11 mouse cellular contexts compared by ENCODE assay signal in genomic region chr2:127773938-127774577, GRCm38 (mm10). TPM values are rescaled to one million over a fixed set of nuclear protein-coding genes. Genes with fewer than 3 reads are reported as not detected.
DNase-seq lines count a peak whose midpoint lies in the region; ATAC-seq and TF ChIP-seq lines count a peak whose summit lies in the region.
"Had no signal": no experiment of that assay in that cellular context is flagged by ENCODE, and none has a peak within 500 bp of the region (broad histone marks: within the 10 kb centered on the region; RNA-seq: fewer than 3 reads in every experiment).

No protein-coding gene starts in this region.

- H3K9ac ChIP-seq in forebrain, embryonic 15.5 days (replicated peaks): no peak overlapping the region
- H3K9ac ChIP-seq in liver, embryonic 16.5 days (ENCODE audit: low read depth, low read length): no peak overlapping the region

- H3K4me1 ChIP-seq in forebrain, embryonic 15.5 days: peaks cover 7% of the 10 kb centered on the region
- H3K4me1 ChIP-seq in liver, embryonic 16.5 days (ENCODE audit: control insufficient read depth, low read depth, low read length): peaks cover 6% of the 10 kb centered on the region

- no peaks in the 10 kb centered on the region for H3K9me3 ChIP-seq in forebrain, embryonic 15.5 days
- no peaks in the 10 kb centered on the region for H3K9me3 ChIP-seq in liver, embryonic 16.5 days (replicated peaks; ENCODE audit: control insufficient read depth, low read length)

- 0 out of 2 replicates have a peak overlapping the region, but pooled peaks have one; percentile 13 for H3K4me3 ChIP-seq in forebrain, embryonic 15.5 days
- no peak overlapping the region for H3K4me3 ChIP-seq in liver, embryonic 16.5 days (ENCODE audit: low read depth, low read length)

- peak overlapping the region; percentile 56 for H3K27ac ChIP-seq in forebrain, embryonic 15.5 days (replicated peaks)
- peak overlapping the region; percentile 14; the same call in 1 of the 2 replicates for H3K27ac ChIP-seq in liver, embryonic 16.5 days (ENCODE audit: low read length)

- peak; percentile 61; the same call in 1 of the 2 replicates for ATAC-seq in forebrain, embryonic 15.5 days (replicated peaks)
- ATAC-seq in liver, embryonic 16.5 days (ENCODE audit: low read depth): peak; percentile 81
- ATAC-seq in granulocyte monocyte progenitor cell, adult 5-6 weeks (replicated peaks; ENCODE audit: poor library complexity, severe bottlenecking): no peak

- H3K36me3 ChIP-seq in forebrain, embryonic 15.5 days: peaks cover 20% of the 10 kb centered on the region; the same call in 1 of the 2 replicates
- H3K36me3 ChIP-seq in liver, embryonic 16.5 days (ENCODE audit: control insufficient read depth, insufficient read depth): no peaks in the 10 kb centered on the region

- intact Hi-C loops in heart, postnatal 10 days (cut with DNase I): no loop called here

- no peaks in the 10 kb centered on the region for H3K27me3 ChIP-seq in forebrain, embryonic 15.5 days
- H3K27me3 ChIP-seq in liver, embryonic 16.5 days (ENCODE audit: control insufficient read depth, insufficient read depth, low read depth, low read length): no peaks in the 10 kb centered on the region

- no peak for TF ChIP-seq POLR2A in brain, embryonic 14.5 days (IDR thresholded peaks at IDR 0.05; ENCODE audit: borderline replicate concordance, extremely low read depth, insufficient read depth, insufficient read length, poor library complexity, severe bottlenecking)

- DNase-seq in heart, adult 11 months: peak; percentile 68
- no peak for DNase-seq in heart, postnatal 10 days
- peak; percentile 56 for DNase-seq in brain, embryonic 14.5 days (ENCODE audit: low read depth)
- DNase-seq in ovary, adult 18-20 months (ENCODE audit: low spot score): no peak
- DNase-seq in lung, adult 18-20 months: no peak
- DNase-seq: kidney, postnatal 10 days; right cerebral cortex, postnatal 14 days had no signal

- WGBS in forebrain, embryonic 15.5 days: 25% methylated on average over 15 of the region's 15 CpGs
- WGBS in liver, embryonic 16.5 days (ENCODE audit: insufficient replicate concordance): 52% methylated on average over 15 of the region's 15 CpGs

- no peak for TF ChIP-seq CTCF in brain, embryonic 14.5 days (IDR thresholded peaks at IDR 0.05; ENCODE audit: borderline replicate concordance, extremely low read depth, insufficient read depth, insufficient read length)

- peak overlapping the region; percentile 23; the same call in 1 of the 2 replicates for H3K4me2 ChIP-seq in forebrain, embryonic 15.5 days (replicated peaks)
- peak overlapping the region; percentile 24; the same call in 1 of the 2 replicates for H3K4me2 ChIP-seq in liver, embryonic 16.5 days (ENCODE audit: low read depth, low read length)

RNA-seq across cellular contexts. Expression of gene Nphp1, which starts 14.6 kb away (rescaled TPM):
- total RNA-seq in heart, postnatal 10 days (2021): 10 to 100 TPM; 10.9 to 12.3 TPM
- 19.0 and 19.8 TPM in 2 replicates for polyA plus RNA-seq in brain, embryonic 14.5 days (2012; rRNA removed)
- polyA plus RNA-seq in forebrain, embryonic 15.5 days (2015; fragmentation: Nextera tagmentation; extraction: Ambion mirVana): 19.3 and 19.6 TPM in 2 replicates
- 3.0 and 3.4 TPM in 2 replicates for polyA plus RNA-seq in liver, embryonic 16.5 days (2015; fragmentation: Nextera tagmentation; extraction: Ambion mirVana)
- total RNA-seq in granulocyte monocyte progenitor cell, adult 5-6 weeks (2014; fragmentation: Nextera tagmentation): 14.8 and 16.3 TPM in 2 replicates
- total RNA-seq in granulocyte monocyte progenitor cell, adult 5-6 weeks (2017): 12.0 and 14.8 TPM in 2 replicates

RNA-seq across cellular contexts. Expression of gene Mtln, which starts 18.2 kb away (rescaled TPM):
- total RNA-seq in heart, postnatal 10 days (2021): 10 to 100 TPM; 34.9 to 36.5 TPM
- polyA plus RNA-seq in brain, embryonic 14.5 days (2012; rRNA removed): 36.1 and 51.9 TPM in 2 replicates
- 31.8 and 36.1 TPM in 2 replicates for polyA plus RNA-seq in forebrain, embryonic 15.5 days (2015; fragmentation: Nextera tagmentation; extraction: Ambion mirVana)
- 12.7 and 16.3 TPM in 2 replicates for polyA plus RNA-seq in liver, embryonic 16.5 days (2015; fragmentation: Nextera tagmentation; extraction: Ambion mirVana)
- 27.5 and 38.7 TPM in 2 replicates for total RNA-seq in granulocyte monocyte progenitor cell, adult 5-6 weeks (2014; fragmentation: Nextera tagmentation)
- 38.6 and 44.3 TPM in 2 replicates for total RNA-seq in granulocyte monocyte progenitor cell, adult 5-6 weeks (2017)

RNA-seq across cellular contexts. Expression of gene Mall, which starts 44.3 kb away (rescaled TPM):
- total RNA-seq in heart, postnatal 10 days (2021): 10 to 100 TPM; 14.5 to 15.9 TPM
- polyA plus RNA-seq in brain, embryonic 14.5 days (2012; rRNA removed): 1.3 and 1.6 TPM in 2 replicates
- polyA plus RNA-seq in forebrain, embryonic 15.5 days (2015; fragmentation: Nextera tagmentation; extraction: Ambion mirVana): 0.68 and 0.70 TPM in 2 replicates
- polyA plus RNA-seq in liver, embryonic 16.5 days (2015; fragmentation: Nextera tagmentation; extraction: Ambion mirVana): 0.07 and 0.25 TPM in 2 replicates
- not detected in 2 replicates for total RNA-seq in granulocyte monocyte progenitor cell, adult 5-6 weeks (2014; fragmentation: Nextera tagmentation)
- not detected in 2 replicates for total RNA-seq in granulocyte monocyte progenitor cell, adult 5-6 weeks (2017)
- polyA plus RNA-seq: C2C12 had no signal

RNA-seq across cellular contexts. Expression of gene Bub1, which starts 57.6 kb away (rescaled TPM):
- total RNA-seq in heart, postnatal 10 days (2021): 1 to 10 TPM; 5.6 to 6.0 TPM
- 10.6 and 16.2 TPM in 2 replicates for polyA plus RNA-seq in brain, embryonic 14.5 days (2012; rRNA removed)
- polyA plus RNA-seq in forebrain, embryonic 15.5 days (2015; fragmentation: Nextera tagmentation; extraction: Ambion mirVana): 23.6 and 27.3 TPM in 2 replicates
- 28.9 and 29.7 TPM in 2 replicates for polyA plus RNA-seq in liver, embryonic 16.5 days (2015; fragmentation: Nextera tagmentation; extraction: Ambion mirVana)
- total RNA-seq in granulocyte monocyte progenitor cell, adult 5-6 weeks (2014; fragmentation: Nextera tagmentation): 26.9 and 56.1 TPM in 2 replicates
- 61.3 and 66.2 TPM in 2 replicates for total RNA-seq in granulocyte monocyte progenitor cell, adult 5-6 weeks (2017)

Comparison
In these comparisons a context has a peak if more than half of its experiments do, and no peak if none do; other contexts are left out.
1. DNase-seq: peak in heart, adult 11 months (single experiment) and brain, embryonic 14.5 days (single experiment); none in heart, postnatal 10 days (0 of 2), ovary, adult 18-20 months (single experiment) and lung, adult 18-20 months (0 of 2).